Mouse (Mus musculus): ENCODE results near the gene Adm2. TPM values are rescaled to one million over a fixed set of nuclear protein-coding genes. Genes with fewer than 3 reads are reported as not detected.

The Adm2 gene
- total RNA-seq, 2 experiments from 2014 or later: not detected

- no peak for ATAC-seq (replicated peaks; ENCODE audit: low FRiP score, low TSS enrichment, poor library complexity, severe bottlenecking)
Measured at GRCm38 (mm10) chr15:89352795-89353194, 30.3 kb downstream of the Adm2 start.

GRCm38 (mm10) chr15:89353837-89354236 lies 31.3 kb downstream of the Adm2 start:
- ATAC-seq (replicated peaks; ENCODE audit: low FRiP score, low TSS enrichment, poor library complexity, severe bottlenecking): no peak

GRCm38 (mm10) chr15:89354455-89354854 lies 31.9 kb downstream of the Adm2 start:
- ATAC-seq (replicated peaks; ENCODE audit: low FRiP score, low TSS enrichment, poor library complexity, severe bottlenecking): no peak

- peak; percentile 74 for ATAC-seq (replicated peaks; ENCODE audit: low FRiP score, low TSS enrichment, poor library complexity, severe bottlenecking)
Measured at GRCm38 (mm10) chr15:89355241-89356187, 33.0 kb downstream of the Adm2 start, which contains the start of the genes Lmf2 and Ncaph2. Gene Lmf2, minus strand, starts transcription at chr15:89355659. Gene Ncaph2, plus strand, starts transcription at chr15:89355719.

- peak; percentile 56 for ATAC-seq (replicated peaks; ENCODE audit: low FRiP score, low TSS enrichment, poor library complexity, severe bottlenecking)
Measured at GRCm38 (mm10) chr15:89356372-89356771, 33.9 kb downstream of the Adm2 start.

GRCm38 (mm10) chr15:89358784-89359183 lies 36.3 kb downstream of the Adm2 start:
- ATAC-seq (replicated peaks; ENCODE audit: low FRiP score, low TSS enrichment, poor library complexity, severe bottlenecking): no peak

- ATAC-seq (replicated peaks; ENCODE audit: low FRiP score, low TSS enrichment, poor library complexity, severe bottlenecking): no peak
Measured at GRCm38 (mm10) chr15:89363051-89363450, 40.5 kb downstream of the Adm2 start.

- no peak for ATAC-seq (replicated peaks; ENCODE audit: low FRiP score, low TSS enrichment, poor library complexity, severe bottlenecking)
Measured at GRCm38 (mm10) chr15:89365141-89365551, 42.6 kb downstream of the Adm2 start.

- no peak for ATAC-seq (replicated peaks; ENCODE audit: low FRiP score, low TSS enrichment, poor library complexity, severe bottlenecking)
Measured at GRCm38 (mm10) chr15:89372068-89372467, 49.5 kb downstream of the Adm2 start.

- ATAC-seq (replicated peaks; ENCODE audit: low FRiP score, low TSS enrichment, poor library complexity, severe bottlenecking): no peak
Measured at GRCm38 (mm10) chr15:89372536-89372935, 50.0 kb downstream of the Adm2 start.

- ATAC-seq (replicated peaks; ENCODE audit: low FRiP score, low TSS enrichment, poor library complexity, severe bottlenecking): peak; percentile 71
Measured at GRCm38 (mm10) chr15:89373027-89373761, 50.7 kb downstream of the Adm2 start.

- peak; percentile 34 for ATAC-seq (replicated peaks; ENCODE audit: low FRiP score, low TSS enrichment, poor library complexity, severe bottlenecking)
Measured at GRCm38 (mm10) chr15:89373762-89374248, 51.3 kb downstream of the Adm2 start, which contains the start of gene Sco2. Gene Sco2, minus strand, starts transcription at chr15:89373846.

Other genes starting within 250 kb of the Adm2 start
- gene Trabd, start 247.6 kb upstream of the Adm2 start, total RNA-seq (2014; fragmentation: Nextera tagmentation): 15.8 and 26.3 TPM in 2 replicates
- gene Trabd, start 247.6 kb upstream of the Adm2 start, total RNA-seq (2017): 11.9 and 17.5 TPM in 2 replicates
- 15.3 and 20.8 TPM in 2 replicates for gene Selenoo, start 233.6 kb upstream of the Adm2 start, total RNA-seq (2014; fragmentation: Nextera tagmentation)
- 16.6 and 18.5 TPM in 2 replicates for gene Selenoo, start 233.6 kb upstream of the Adm2 start, total RNA-seq (2017)
- gene Tubgcp6, start 199.6 kb upstream of the Adm2 start, total RNA-seq (2014; fragmentation: Nextera tagmentation): 34.1 and 39.1 TPM in 2 replicates
- gene Tubgcp6, start 199.6 kb upstream of the Adm2 start, total RNA-seq (2017): 14.7 and 22.4 TPM in 2 replicates
- 25.6 and 32.8 TPM in 2 replicates for gene Hdac10, start 194.0 kb upstream of the Adm2 start, total RNA-seq (2014; fragmentation: Nextera tagmentation)
- gene Hdac10, start 194.0 kb upstream of the Adm2 start, total RNA-seq (2017): 15.6 and 20.1 TPM in 2 replicates
- gene Mapk12, start 182.0 kb upstream of the Adm2 start, total RNA-seq (2014; fragmentation: Nextera tagmentation): not detected in 2 replicates
- gene Mapk12, start 182.0 kb upstream of the Adm2 start, total RNA-seq (2017): 2.1 TPM in 1 of 2 replicates, not detected in the other
- 0.11 TPM in 1 of 2 replicates, not detected in the other for gene Mapk11, start 173.1 kb upstream of the Adm2 start, total RNA-seq (2014; fragmentation: Nextera tagmentation)
- gene Mapk11, start 173.1 kb upstream of the Adm2 start, total RNA-seq (2017): 0.27 and 3.5 TPM in 2 replicates
- 2.3 and 3.6 TPM in 2 replicates for gene Plxnb2, start 141.9 kb upstream of the Adm2 start, total RNA-seq (2014; fragmentation: Nextera tagmentation)
- 0.34 and 1.7 TPM in 2 replicates for gene Plxnb2, start 141.9 kb upstream of the Adm2 start, total RNA-seq (2017)
- gene Dennd6b, start 126.2 kb upstream of the Adm2 start, total RNA-seq (2014; fragmentation: Nextera tagmentation): 9.8 and 14.1 TPM in 2 replicates
- gene Dennd6b, start 126.2 kb upstream of the Adm2 start, total RNA-seq (2017): 1.3 and 4.6 TPM in 2 replicates
- 56.3 and 72.3 TPM in 2 replicates for gene Ppp6r2, start 111.2 kb upstream of the Adm2 start, total RNA-seq (2014; fragmentation: Nextera tagmentation)
- 29.4 and 145 TPM in 2 replicates for gene Ppp6r2, start 111.2 kb upstream of the Adm2 start, total RNA-seq (2017)
- 161 and 193 TPM in 2 replicates for gene Sbf1, start 7.4 kb upstream of the Adm2 start, total RNA-seq (2014; fragmentation: Nextera tagmentation)
- 34.6 and 83.9 TPM in 2 replicates for gene Sbf1, start 7.4 kb upstream of the Adm2 start, total RNA-seq (2017)
- gene Miox, start 11.7 kb downstream of the Adm2 start, total RNA-seq (2014; fragmentation: Nextera tagmentation): not detected in 2 replicates
- not detected in 2 replicates for gene Miox, start 11.7 kb downstream of the Adm2 start, total RNA-seq (2017)
- gene Lmf2, start 32.9 kb downstream of the Adm2 start, total RNA-seq (2014; fragmentation: Nextera tagmentation): 30.5 and 38.1 TPM in 2 replicates
- gene Lmf2, start 32.9 kb downstream of the Adm2 start, total RNA-seq (2017): 6.5 and 8.2 TPM in 2 replicates
- 144 and 155 TPM in 2 replicates for gene Ncaph2, start 33.0 kb downstream of the Adm2 start, total RNA-seq (2014; fragmentation: Nextera tagmentation)
- gene Ncaph2, start 33.0 kb downstream of the Adm2 start, total RNA-seq (2017): 88.3 and 91.2 TPM in 2 replicates
- 26.1 and 28.3 TPM in 2 replicates for gene Sco2, start 51.1 kb downstream of the Adm2 start, total RNA-seq (2014; fragmentation: Nextera tagmentation)
- gene Sco2, start 51.1 kb downstream of the Adm2 start, total RNA-seq (2017): 12.2 and 17.0 TPM in 2 replicates
- gene Tymp, start 54.3 kb downstream of the Adm2 start, total RNA-seq (2014; fragmentation: Nextera tagmentation): not detected in 2 replicates
- 0.65 TPM in 1 of 2 replicates, not detected in the other for gene Tymp, start 54.3 kb downstream of the Adm2 start, total RNA-seq (2017)
- gene Odf3b, start 56.6 kb downstream of the Adm2 start, total RNA-seq (2014; fragmentation: Nextera tagmentation): 13.9 and 14.0 TPM in 2 replicates
- 4.7 TPM in 1 of 2 replicates, not detected in the other for gene Odf3b, start 56.6 kb downstream of the Adm2 start, total RNA-seq (2017)
- gene Klhdc7b, start 62.2 kb downstream of the Adm2 start, total RNA-seq (2014; fragmentation: Nextera tagmentation): not detected in 2 replicates
- gene Klhdc7b, start 62.2 kb downstream of the Adm2 start, total RNA-seq (2017): not detected in 2 replicates
- not detected in 2 replicates for gene Syce3, start 87.8 kb downstream of the Adm2 start, total RNA-seq (2014; fragmentation: Nextera tagmentation)
- not detected in 2 replicates for gene Syce3, start 87.8 kb downstream of the Adm2 start, total RNA-seq (2017)
- gene Cpt1b, start 103.1 kb downstream of the Adm2 start, total RNA-seq (2014; fragmentation: Nextera tagmentation): 2.0 and 3.5 TPM in 2 replicates
- gene Cpt1b, start 103.1 kb downstream of the Adm2 start, total RNA-seq (2017): 2.0 and 14.6 TPM in 2 replicates
- 0.70 and 2.8 TPM in 2 replicates for gene C730034F03Rik, start 106.9 kb downstream of the Adm2 start, total RNA-seq (2014; fragmentation: Nextera tagmentation)
- gene C730034F03Rik, start 106.9 kb downstream of the Adm2 start, total RNA-seq (2017): 2.0 and 3.1 TPM in 2 replicates
- gene Gm44502, start 107.0 kb downstream of the Adm2 start, total RNA-seq (2014; fragmentation: Nextera tagmentation): not detected in 2 replicates
- 0.57 TPM in 1 of 2 replicates, not detected in the other for gene Gm44502, start 107.0 kb downstream of the Adm2 start, total RNA-seq (2017)
- 56.6 and 59.9 TPM in 2 replicates for gene Chkb, start 107.2 kb downstream of the Adm2 start, total RNA-seq (2014; fragmentation: Nextera tagmentation)
- 14.5 and 14.9 TPM in 2 replicates for gene Chkb, start 107.2 kb downstream of the Adm2 start, total RNA-seq (2017)
- not detected in 2 replicates for gene Mapk8ip2, start 131.2 kb downstream of the Adm2 start, total RNA-seq (2014; fragmentation: Nextera tagmentation)
- gene Mapk8ip2, start 131.2 kb downstream of the Adm2 start, total RNA-seq (2017): not detected in 2 replicates
- 10.7 and 18.3 TPM in 2 replicates for gene Arsa, start 154.7 kb downstream of the Adm2 start, total RNA-seq (2014; fragmentation: Nextera tagmentation)
- gene Arsa, start 154.7 kb downstream of the Adm2 start, total RNA-seq (2017): 7.1 and 17.4 TPM in 2 replicates
- gene Shank3, start 176.9 kb downstream of the Adm2 start, total RNA-seq (2014; fragmentation: Nextera tagmentation): 77.1 and 87.3 TPM in 2 replicates
- gene Shank3, start 176.9 kb downstream of the Adm2 start, total RNA-seq (2017): 11.8 and 48.9 TPM in 2 replicates
- gene Acr, start 245.6 kb downstream of the Adm2 start, total RNA-seq (2014; fragmentation: Nextera tagmentation): 1.3 and 4.0 TPM in 2 replicates
- not detected in 2 replicates for gene Acr, start 245.6 kb downstream of the Adm2 start, total RNA-seq (2017)

All from megakaryocyte-erythroid progenitor cell, adult 5-6 weeks (primary cell).